Mouse (Mus musculus): Measurements from ENCODE around the gene Hsd17b3. TPM values are rescaled to one million over a fixed set of nuclear protein-coding genes. Genes with fewer than 3 reads are reported as not detected.
A peak's percentile ranks its signal among the peaks of the same experiment; 100 is the strongest.

Hsd17b3 gene
- not detected for total RNA-seq (2021)
- long read RNA-seq, experiment 1, partial matches to known transcripts: 0 of 1 reads
- long read RNA-seq, experiment 1, other reads (novel, unspliced or antisense): 1 of 1 reads
- long read RNA-seq, experiment 2: 0 reads

DNA sequence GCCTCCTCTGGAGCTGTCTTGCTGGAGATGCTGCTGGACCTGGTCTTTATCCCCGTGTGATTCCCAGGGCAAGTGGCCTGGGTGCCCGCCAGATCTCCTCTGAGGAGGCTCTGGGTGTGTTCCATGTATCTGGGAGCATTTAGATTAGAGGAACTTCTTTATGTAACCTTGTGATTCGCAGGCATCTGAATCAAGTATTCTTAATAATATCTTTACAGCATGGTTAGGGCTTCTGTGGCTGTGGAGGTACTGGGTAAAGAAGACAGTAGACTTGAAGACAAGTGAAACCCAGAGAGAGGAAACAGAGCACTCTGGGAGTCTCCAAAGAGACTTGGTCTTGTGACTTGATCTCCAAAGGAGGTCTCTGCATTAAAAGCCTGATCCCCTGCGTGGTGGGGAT lies at the start of gene Hsd17b3:
TSS of gene Hsd17b3 (minus strand) at position 101 of the 400 bp plus-strand sequence.
- intact Hi-C loops (cut with DNase I): no loop called here
- TF ChIP-seq CTCF (IDR thresholded peaks at IDR 0.05): no peak
- Histone ChIP-seq H3K27ac (no peak within 1 kb of the TSS), H3K4me3 (no peak within 1 kb of the TSS)
- DNase-seq (ENCODE audit: extremely low spot score in 1 of 2, low spot score in 2 of 2): no peak

DNA sequence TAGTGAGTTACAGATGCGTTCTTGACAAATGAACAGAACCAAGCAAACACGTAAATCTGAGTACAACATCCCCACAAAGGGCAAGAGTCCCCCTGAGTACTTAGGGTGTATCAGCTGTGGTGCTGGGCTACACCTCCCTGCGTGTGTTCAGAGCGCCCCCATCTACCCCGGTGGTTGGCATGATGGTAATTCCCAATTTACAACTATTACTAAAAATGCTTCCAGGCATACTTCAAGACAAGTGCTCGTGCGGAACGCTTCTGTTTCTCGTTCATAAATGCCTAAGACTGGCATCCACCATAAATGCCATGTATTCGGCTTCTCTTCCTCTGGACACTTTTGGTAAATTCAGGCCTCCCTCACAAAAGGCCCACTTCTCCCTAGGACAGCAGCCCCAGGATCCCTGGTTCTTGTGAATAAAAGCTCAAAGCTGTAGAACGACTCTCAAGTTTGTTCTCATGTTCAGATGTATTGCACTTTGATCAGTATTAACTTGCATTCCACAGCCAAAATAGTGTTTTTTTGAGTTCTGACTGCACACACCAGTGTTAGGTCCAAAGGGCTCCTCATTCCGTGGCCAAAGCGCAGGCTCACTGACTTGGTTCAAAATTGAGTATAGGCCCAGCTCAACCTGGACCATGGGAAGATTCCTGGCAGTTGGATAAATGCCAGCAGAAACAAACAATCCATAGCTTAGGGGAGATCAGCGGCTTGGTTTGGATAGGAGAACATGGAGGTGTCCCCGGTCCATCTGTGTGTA lies 40.8 kb upstream of the Hsd17b3 start:
- Histone ChIP-seq H3K27ac (peak overlapping the region; percentile 58; the same call in 1 of the 2 replicates), H3K4me3 (peak overlapping the region; percentile 54)
- intact Hi-C loops (cut with DNase I): no loop called here
- DNase-seq (ENCODE audit: extremely low spot score in 1 of 2, low spot score in 2 of 2): peak; percentile 18 to 29
- TF ChIP-seq CTCF (IDR thresholded peaks at IDR 0.05): peak; percentile 27

GRCm38 (mm10) chr13:64128858-64129615 lies 40.0 kb upstream of the Hsd17b3 start, which contains the start of gene Slc35d2:
TSS of gene Slc35d2 (minus strand) at chr13:64129368.
- TF ChIP-seq CTCF (IDR thresholded peaks at IDR 0.05): no peak; the same call in 1 of the 2 replicates
- intact Hi-C loops (cut with DNase I): no loop called here
- peak within 1 kb of the TSS; percentile 58 for H3K27ac ChIP-seq
- peak within 1 kb of the TSS; percentile 54 for H3K4me3 ChIP-seq
- peak; percentile 20 to 28 for DNase-seq (ENCODE audit: extremely low spot score in 1 of 2, low spot score in 2 of 2)

- intact Hi-C loops (cut with DNase I): no loop called here
- no peak for DNase-seq (ENCODE audit: extremely low spot score in 1 of 2, low spot score in 2 of 2)
- Histone ChIP-seq H3K27ac (no peak overlapping the region), H3K4me3 (no peak overlapping the region)
- TF ChIP-seq CTCF (IDR thresholded peaks at IDR 0.05): no peak
These were observed 37.3 kb upstream of the Hsd17b3 start for GRCm38 (mm10) chr13:64126316-64126715.

DNA sequence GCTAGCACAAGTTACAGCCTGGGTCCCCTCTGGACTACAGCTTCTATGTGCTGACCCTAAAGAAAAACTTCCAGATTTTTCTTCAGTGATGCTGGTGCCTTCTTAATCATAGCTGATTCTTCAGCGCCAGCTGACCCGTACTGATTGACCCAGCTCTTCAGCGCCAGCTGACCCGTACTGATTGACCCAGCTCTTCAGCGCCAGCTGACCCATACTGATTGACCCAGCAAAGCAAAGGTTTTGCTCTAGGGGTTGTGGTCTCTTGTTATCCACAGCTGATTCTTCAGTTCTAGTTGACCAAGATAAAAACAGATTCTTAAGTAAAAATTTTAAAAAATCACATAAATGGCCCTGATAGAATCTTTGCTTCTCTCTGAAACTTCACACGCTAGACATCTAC lies 35.9 kb upstream of the Hsd17b3 start:
- intact Hi-C loops (cut with DNase I): no loop called here
- DNase-seq (ENCODE audit: extremely low spot score in 1 of 2, low spot score in 2 of 2): no peak
- Histone ChIP-seq H3K4me3 (no peak overlapping the region), H3K27ac (no peak overlapping the region)
- TF ChIP-seq CTCF (IDR thresholded peaks at IDR 0.05): no peak

DNA sequence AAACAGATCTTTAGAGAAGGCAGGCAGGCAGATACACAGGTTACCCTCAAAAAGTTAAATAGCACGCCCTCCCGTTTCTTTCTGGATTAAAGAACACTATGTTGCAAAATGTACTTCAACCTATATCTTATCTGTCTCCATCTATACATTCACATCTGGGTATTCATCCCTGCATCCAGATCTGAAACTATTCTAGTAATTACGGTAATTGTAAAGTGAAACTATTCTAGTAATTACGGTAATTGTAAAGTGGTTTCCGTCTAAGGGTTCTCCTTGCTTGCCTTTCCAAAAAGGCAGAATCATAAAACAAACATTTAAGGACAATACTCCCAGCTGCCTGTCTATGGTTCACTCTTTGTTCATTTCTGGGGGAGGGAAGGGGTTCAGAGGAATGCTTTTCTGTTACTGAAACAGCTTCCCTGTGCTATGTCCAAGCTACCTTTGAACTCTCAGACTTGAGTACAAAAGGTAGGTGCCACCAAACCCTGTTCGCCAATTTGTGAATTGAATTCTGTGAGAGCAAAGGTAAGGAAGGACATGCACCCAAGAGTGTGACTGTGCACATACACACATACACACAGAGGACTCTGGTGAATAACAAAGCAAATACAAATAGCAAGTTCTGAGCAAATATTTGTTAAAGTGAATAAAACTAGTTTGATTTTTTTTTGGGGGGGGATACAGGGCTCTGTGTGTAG lies 34.6 kb upstream of the Hsd17b3 start:
- DNase-seq (ENCODE audit: extremely low spot score in 1 of 2, low spot score in 2 of 2): no peak
- no peak for TF ChIP-seq CTCF (IDR thresholded peaks at IDR 0.05)
- no peak overlapping the region for H3K27ac ChIP-seq
- intact Hi-C loops (cut with DNase I): no loop called here
- no peak overlapping the region for H3K4me3 ChIP-seq

GRCm38 (mm10) chr13:64120760-64121159 lies 31.7 kb upstream of the Hsd17b3 start:
- TF ChIP-seq CTCF (IDR thresholded peaks at IDR 0.05): no peak
- intact Hi-C loops (cut with DNase I): no loop called here

GRCm38 (mm10) chr13:64117442-64117841 lies 28.4 kb upstream of the Hsd17b3 start:
- no peak overlapping the region for H3K4me3 ChIP-seq
- no peak for DNase-seq (ENCODE audit: extremely low spot score in 1 of 2, low spot score in 2 of 2)
- intact Hi-C loops (cut with DNase I): no loop called here
- H3K27ac ChIP-seq: no peak overlapping the region
- peak; percentile 33 for TF ChIP-seq CTCF (IDR thresholded peaks at IDR 0.05)

More at GRCm38 (mm10) chr13:64120760-64121159, 31.7 kb upstream of the Hsd17b3 start:
- Histone ChIP-seq H3K27ac (no peak overlapping the region), H3K4me3 (no peak overlapping the region)
- no peak for DNase-seq (ENCODE audit: extremely low spot score in 1 of 2, low spot score in 2 of 2)

- intact Hi-C loops (cut with DNase I): no loop called here
- DNase-seq (ENCODE audit: extremely low spot score in 1 of 2, low spot score in 2 of 2): no peak
- no peak for TF ChIP-seq CTCF (IDR thresholded peaks at IDR 0.05)
- H3K4me3 ChIP-seq: no peak overlapping the region
- no peak overlapping the region for H3K27ac ChIP-seq
These were observed 21.4 kb upstream of the Hsd17b3 start for GRCm38 (mm10) chr13:64110421-64110820.

DNA sequence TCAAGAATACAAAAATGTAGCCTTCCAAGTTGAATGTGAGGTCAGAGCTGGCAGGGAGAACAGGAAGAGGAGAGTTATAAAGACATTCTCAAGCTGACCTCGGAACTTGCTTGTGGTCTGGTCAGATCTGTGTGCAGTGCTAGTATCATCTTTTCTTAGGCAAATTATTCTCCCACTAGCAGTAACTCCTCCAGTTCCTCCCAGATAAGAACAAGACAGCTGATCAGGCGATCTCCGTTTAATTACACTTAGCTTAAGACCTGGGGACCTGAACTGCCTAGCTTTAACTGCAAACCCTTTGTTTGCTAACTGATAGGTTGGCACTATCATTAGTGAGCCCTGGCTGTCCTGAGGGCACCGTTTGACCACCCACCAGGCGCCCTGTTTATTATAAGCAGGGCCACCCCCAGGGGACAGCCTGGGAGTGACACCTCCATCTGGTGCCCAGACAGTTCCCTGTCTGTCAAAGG lies 19.4 kb upstream of the Hsd17b3 start:
- TF ChIP-seq CTCF (IDR thresholded peaks at IDR 0.05): no peak
- no peak overlapping the region for H3K27ac ChIP-seq
- no peak overlapping the region for H3K4me3 ChIP-seq
- DNase-seq (ENCODE audit: extremely low spot score in 1 of 2, low spot score in 2 of 2): no peak
- intact Hi-C loops (cut with DNase I): no loop called here

DNA sequence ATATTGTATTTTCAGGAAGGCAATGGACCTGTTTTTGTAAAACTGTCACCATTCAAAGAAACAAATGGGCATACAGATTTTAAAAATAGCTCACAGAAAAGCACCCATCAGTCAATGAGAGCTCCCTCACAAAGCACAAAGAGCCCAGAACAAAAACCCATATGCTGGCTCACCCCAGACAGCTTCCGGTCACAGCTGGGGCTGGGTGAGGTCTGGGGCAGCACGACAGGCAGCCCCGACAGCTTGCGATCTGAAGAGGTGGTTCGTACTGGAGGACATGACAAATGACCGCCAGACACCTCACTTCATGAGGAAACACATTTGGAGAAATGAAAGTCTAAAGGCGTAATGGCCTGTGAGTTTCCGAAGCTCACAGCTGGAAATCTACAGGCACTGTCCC lies 18.5 kb upstream of the Hsd17b3 start:
- H3K4me3 ChIP-seq: no peak overlapping the region

More for the DNA sequence above, 18.5 kb upstream of the Hsd17b3 start:
- no peak for TF ChIP-seq CTCF (IDR thresholded peaks at IDR 0.05)
- no peak for DNase-seq (ENCODE audit: extremely low spot score in 1 of 2, low spot score in 2 of 2)
- intact Hi-C loops (cut with DNase I): no loop called here
- no peak overlapping the region for H3K27ac ChIP-seq

Measured in left cerebral cortex, adult 2 months (tissue).